Mouse (Mus musculus) cortical plate, adult 2 months (tissue): ENCODE measurements at regions not wholly inside any gene's neighbourhood (a gene's known extent, or its start where the extent isn't known, plus 50 kb on each side); places are given as distances from the start of the nearest gene placed in this dataset.

Source experiments
- CTCF ChIP-seq: fragments of 200-500 bp; IDR thresholded peaks from 2 replicates; pipeline ENCODE4 v1.5.1; 2011; ENCODE audit warnings: mild to moderate bottlenecking, control low read depth, low read length; ENCODE audit not compliant: insufficient read depth; ENCODE audit errors: extremely low read depth
- POLR2A ChIP-seq: fragments of 200-500 bp; IDR thresholded peaks from 2 replicates; pipeline ENCODE4 v1.6.1; 2011; ENCODE audit warnings: mild to moderate bottlenecking, low read length, control low read depth; ENCODE audit not compliant: insufficient read depth; ENCODE audit errors: extremely low read depth

DNA sequence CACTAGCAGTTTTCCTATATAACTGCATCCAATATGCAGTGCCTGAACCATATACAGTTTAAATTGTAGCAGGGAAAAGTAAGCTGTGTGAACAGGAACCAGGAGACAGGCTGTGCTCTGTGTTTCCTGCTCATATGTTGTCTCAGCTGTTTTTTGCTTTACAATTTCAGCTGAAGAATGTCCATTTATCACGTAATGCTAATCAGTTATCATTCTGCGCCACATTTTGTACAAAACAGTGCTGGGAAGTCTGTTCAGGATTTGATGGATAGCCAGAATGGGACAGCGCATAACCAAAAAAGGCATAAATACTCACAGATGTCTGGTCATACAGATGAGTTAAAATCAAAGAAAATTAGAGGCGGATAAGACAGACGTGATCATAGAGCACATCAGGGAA lies 360.9 kb upstream of the Adgrl3 start:
- TF ChIP-seq CTCF (no peak), POLR2A (no peak)
